Mouse (Mus musculus): ENCODE measurements at regions not wholly inside any gene's neighbourhood (a gene's known extent, or its start where the extent isn't known, plus 50 kb on each side); places are given as distances from the start of the nearest gene placed in this dataset.
A peak's percentile ranks its signal among the peaks of the same experiment; 100 is the strongest.

DNA sequence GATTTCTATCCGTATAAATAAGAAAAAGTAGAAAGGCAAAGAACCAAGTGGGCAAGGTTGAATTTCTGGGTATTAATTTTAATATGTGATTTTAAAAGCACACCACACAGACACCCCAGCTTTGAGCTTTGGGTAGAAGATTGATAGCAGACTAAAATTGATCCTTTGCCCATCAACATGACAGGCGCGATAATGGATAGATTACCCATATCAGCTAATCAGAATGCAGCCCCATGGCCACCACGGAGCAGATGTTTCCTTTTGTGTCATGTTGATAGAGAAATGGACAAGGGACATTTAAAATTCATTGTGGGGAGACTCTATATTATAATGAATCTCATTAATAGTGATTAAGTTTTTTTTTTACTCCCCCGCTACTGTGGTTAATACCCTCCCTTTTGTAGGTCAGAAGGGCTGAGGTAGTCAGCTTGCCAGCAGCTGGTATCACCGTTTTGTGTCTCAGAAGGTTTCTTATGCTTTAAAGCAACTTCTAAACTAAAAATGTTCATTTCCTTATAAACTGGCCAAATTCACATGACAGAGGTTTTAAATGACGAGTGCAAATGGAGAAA is 296.1 kb downstream of the Irs2 start:
- Histone ChIP-seq H3K4me3 (replicated peaks; ENCODE audit: low read length) (no peak overlapping the region), H3K36me3 (ENCODE audit: control insufficient read depth, insufficient read depth) (no peaks in the 10 kb centered on the region), H3K27me3 (replicated peaks; ENCODE audit: control insufficient read depth, insufficient read depth, low read length) (no peaks in the 10 kb centered on the region), H3K9me3 (ENCODE audit: control insufficient read depth, low read length) (no peaks in the 10 kb centered on the region), H3K27ac (ENCODE audit: low read length) (no peak overlapping the region), H3K9ac (replicated peaks; ENCODE audit: low read depth, low read length) (no peak overlapping the region), H3K4me2 (ENCODE audit: low read length) (no peak overlapping the region), H3K4me1 (replicated peaks; ENCODE audit: control insufficient read depth, insufficient read depth, low read length) (no peaks in the 10 kb centered on the region; the same call in 1 of the 2 replicates)
- WGBS: 62% methylated on average over 7 of the region's 7 CpGs
- ATAC-seq: no peak

DNA sequence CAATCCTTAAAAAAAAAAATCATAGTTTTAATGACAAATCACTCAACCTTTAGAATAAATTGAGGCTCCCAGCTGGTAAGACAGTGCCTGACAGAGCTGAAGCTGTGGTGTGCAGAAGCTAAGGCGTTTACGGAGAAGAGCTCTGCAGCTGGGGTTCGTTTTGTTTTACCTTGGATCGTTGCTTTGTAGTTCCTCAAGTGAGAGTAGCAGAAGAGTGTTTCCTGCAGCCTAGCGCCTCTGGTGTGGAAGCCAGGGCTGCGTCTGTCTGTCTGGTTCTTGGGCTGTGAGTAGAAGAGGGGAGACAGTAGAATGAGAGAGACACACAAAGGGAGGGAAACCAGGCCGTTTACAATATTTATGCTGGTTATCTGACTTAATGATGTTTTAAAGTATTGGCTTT is 296.8 kb downstream of the Irs2 start:
- no peak overlapping the region for H3K9ac ChIP-seq (replicated peaks; ENCODE audit: low read depth, low read length)
- no peak overlapping the region for H3K4me2 ChIP-seq (ENCODE audit: low read length)
- no peaks in the 10 kb centered on the region for H3K9me3 ChIP-seq (ENCODE audit: control insufficient read depth, low read length)
- no peak overlapping the region for H3K27ac ChIP-seq (ENCODE audit: low read length)
- no peak for ATAC-seq
- WGBS: 69% methylated on average over 7 of the region's 7 CpGs
- H3K4me3 ChIP-seq (replicated peaks; ENCODE audit: low read length): no peak overlapping the region
- no peaks in the 10 kb centered on the region; the same call in 1 of the 2 replicates for H3K4me1 ChIP-seq (replicated peaks; ENCODE audit: control insufficient read depth, insufficient read depth, low read length)
- no peaks in the 10 kb centered on the region for H3K27me3 ChIP-seq (replicated peaks; ENCODE audit: control insufficient read depth, insufficient read depth, low read length)
- no peaks in the 10 kb centered on the region for H3K36me3 ChIP-seq (ENCODE audit: control insufficient read depth, insufficient read depth)

DNA sequence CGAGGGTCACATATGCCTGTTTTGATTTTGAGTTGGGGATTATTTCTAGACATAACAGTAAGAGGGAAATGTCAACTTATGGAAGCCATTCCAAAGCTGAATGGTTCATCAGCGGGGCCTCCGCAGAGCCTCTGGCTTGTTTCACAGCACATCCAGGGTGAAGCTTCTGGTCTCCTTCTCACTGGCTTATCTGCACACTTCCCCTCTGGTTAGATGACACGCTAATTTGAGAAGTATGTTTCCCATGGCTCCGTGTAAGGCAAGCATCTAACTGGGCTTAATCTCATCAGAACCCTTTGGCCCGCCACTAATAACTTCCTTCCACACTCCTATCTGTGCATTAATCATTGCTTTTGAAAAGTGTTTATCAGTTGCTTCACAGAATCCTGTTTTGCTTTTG is 299.7 kb downstream of the Irs2 start:
- ATAC-seq: no peak
- Histone ChIP-seq H3K4me2 (ENCODE audit: low read length) (no peak overlapping the region), H3K9me3 (ENCODE audit: control insufficient read depth, low read length) (no peaks in the 10 kb centered on the region), H3K27ac (ENCODE audit: low read length) (no peak overlapping the region), H3K4me3 (replicated peaks; ENCODE audit: low read length) (no peak overlapping the region), H3K27me3 (replicated peaks; ENCODE audit: control insufficient read depth, insufficient read depth, low read length) (no peaks in the 10 kb centered on the region), H3K9ac (replicated peaks; ENCODE audit: low read depth, low read length) (no peak overlapping the region), H3K36me3 (ENCODE audit: control insufficient read depth, insufficient read depth) (no peaks in the 10 kb centered on the region), H3K4me1 (replicated peaks; ENCODE audit: control insufficient read depth, insufficient read depth, low read length) (no peaks in the 10 kb centered on the region; the same call in 1 of the 2 replicates)
- 91% methylated on average over 6 of the region's 6 CpGs for whole genome bisulfite sequencing

DNA sequence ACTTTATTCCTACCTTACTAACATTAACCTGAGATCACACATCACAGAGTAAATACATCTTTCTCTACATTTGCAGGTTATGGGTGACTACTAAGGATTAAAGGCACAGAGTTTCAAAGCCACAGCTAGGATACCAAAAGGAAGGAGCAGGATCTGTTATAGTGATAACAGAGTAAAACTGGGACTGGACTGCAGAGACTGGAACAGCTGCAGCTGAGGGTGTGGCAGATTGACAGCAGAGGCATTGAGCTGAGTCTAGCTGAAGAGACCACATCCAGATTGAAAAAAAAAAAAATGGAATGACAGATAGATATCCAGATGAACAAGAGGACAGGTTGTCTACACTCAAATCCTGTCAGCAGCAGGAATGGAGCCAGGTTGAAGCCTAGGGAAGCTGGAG is 301.1 kb downstream of the Irs2 start:
- no peak for ATAC-seq
- Histone ChIP-seq H3K9me3 (ENCODE audit: control insufficient read depth, low read length) (no peaks in the 10 kb centered on the region), H3K9ac (replicated peaks; ENCODE audit: low read depth, low read length) (no peak overlapping the region), H3K27me3 (replicated peaks; ENCODE audit: control insufficient read depth, insufficient read depth, low read length) (no peaks in the 10 kb centered on the region), H3K4me2 (ENCODE audit: low read length) (no peak overlapping the region), H3K4me3 (replicated peaks; ENCODE audit: low read length) (no peak overlapping the region), H3K36me3 (ENCODE audit: control insufficient read depth, insufficient read depth) (no peaks in the 10 kb centered on the region), H3K27ac (ENCODE audit: low read length) (no peak overlapping the region), H3K4me1 (replicated peaks; ENCODE audit: control insufficient read depth, insufficient read depth, low read length) (peaks cover 8% of the 10 kb centered on the region)

DNA sequence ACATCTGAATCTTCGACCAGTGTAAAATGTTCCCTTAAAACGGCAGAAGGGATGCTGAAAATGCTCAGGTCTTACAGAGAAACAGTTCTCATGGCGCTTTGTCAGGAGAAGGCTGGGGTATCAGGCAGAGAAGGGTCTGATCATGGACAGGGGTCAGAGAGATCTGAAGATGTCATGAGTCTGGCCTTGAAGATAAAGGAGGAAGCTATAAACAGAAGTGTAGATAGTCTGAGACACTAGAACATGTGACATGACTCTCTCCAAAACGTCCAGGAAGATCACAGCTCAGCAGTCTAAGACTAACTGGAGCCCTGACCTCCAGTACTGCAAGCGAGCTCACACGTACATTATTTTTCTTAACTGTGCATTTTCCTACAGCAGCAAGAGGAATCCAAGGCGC is 302.3 kb downstream of the Irs2 start:
- no peaks in the 10 kb centered on the region for H3K9me3 ChIP-seq (ENCODE audit: control insufficient read depth, low read length)
- no peaks in the 10 kb centered on the region for H3K36me3 ChIP-seq (ENCODE audit: control insufficient read depth, insufficient read depth)
- no peaks in the 10 kb centered on the region for H3K27me3 ChIP-seq (replicated peaks; ENCODE audit: control insufficient read depth, insufficient read depth, low read length)
- 78% methylated on average over 7 of the region's 7 CpGs for WGBS
- no peak overlapping the region for H3K4me3 ChIP-seq (replicated peaks; ENCODE audit: low read length)
- no peak overlapping the region for H3K4me2 ChIP-seq (ENCODE audit: low read length)
- H3K4me1 ChIP-seq (replicated peaks; ENCODE audit: control insufficient read depth, insufficient read depth, low read length): peaks cover 14% of the 10 kb centered on the region
- H3K9ac ChIP-seq (replicated peaks; ENCODE audit: low read depth, low read length): no peak overlapping the region
- H3K27ac ChIP-seq (ENCODE audit: low read length): no peak overlapping the region
- ATAC-seq: no peak

DNA sequence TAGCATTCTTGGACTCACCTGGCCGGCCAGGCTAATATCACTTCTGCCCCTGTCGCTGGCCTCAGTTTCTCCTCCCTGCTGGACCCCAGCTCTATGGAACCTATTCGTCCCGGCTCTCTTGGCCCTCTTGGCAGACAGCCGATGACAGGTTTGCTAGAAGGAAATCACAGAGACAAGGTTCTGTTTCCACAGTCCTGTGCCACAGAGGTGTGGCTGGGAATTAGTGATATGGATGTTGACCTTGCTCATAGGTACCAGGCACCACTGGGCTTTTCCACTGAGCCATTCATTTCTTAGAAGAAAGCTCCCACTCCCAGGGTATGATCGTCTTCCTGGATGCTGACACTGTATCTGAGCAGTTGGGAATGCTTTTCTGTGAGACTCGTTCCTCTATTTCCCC is 305.5 kb downstream of the Irs2 start:
- Histone ChIP-seq H3K4me1 (replicated peaks; ENCODE audit: control insufficient read depth, insufficient read depth, low read length) (peaks cover 14% of the 10 kb centered on the region), H3K4me2 (ENCODE audit: low read length) (no peak overlapping the region), H3K27ac (ENCODE audit: low read length) (no peak overlapping the region), H3K9ac (replicated peaks; ENCODE audit: low read depth, low read length) (no peak overlapping the region), H3K27me3 (replicated peaks; ENCODE audit: control insufficient read depth, insufficient read depth, low read length) (no peaks in the 10 kb centered on the region), H3K4me3 (replicated peaks; ENCODE audit: low read length) (no peak overlapping the region), H3K36me3 (ENCODE audit: control insufficient read depth, insufficient read depth) (no peaks in the 10 kb centered on the region), H3K9me3 (ENCODE audit: control insufficient read depth, low read length) (no peaks in the 10 kb centered on the region)
- WGBS: 86% methylated on average over 7 of the region's 7 CpGs
- ATAC-seq: no peak

DNA sequence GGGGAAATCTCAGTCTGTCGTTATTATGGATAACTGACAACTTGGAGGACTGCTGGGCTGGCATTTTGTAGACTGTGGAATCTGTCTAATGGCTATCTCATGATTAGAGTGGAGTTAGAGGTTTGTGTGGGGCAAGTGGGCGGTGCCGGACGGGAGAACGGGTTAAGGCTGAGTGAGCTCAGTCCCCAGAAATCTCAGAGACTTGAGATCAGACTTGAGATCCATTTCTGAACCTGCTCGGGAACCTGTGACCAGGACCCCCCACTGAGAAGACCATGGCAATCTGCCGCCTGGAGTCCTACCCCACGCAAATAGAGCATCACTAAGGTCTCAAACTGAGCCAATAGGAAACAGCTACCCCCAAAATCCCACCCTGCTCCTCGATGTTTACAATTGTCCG is 306.0 kb downstream of the Irs2 start:
- peaks cover 14% of the 10 kb centered on the region for H3K4me1 ChIP-seq (replicated peaks; ENCODE audit: control insufficient read depth, insufficient read depth, low read length)
- no peak overlapping the region; the same call in 1 of the 2 replicates for H3K27ac ChIP-seq (ENCODE audit: low read length)
- 26% methylated on average over 10 of the region's 10 CpGs for WGBS
- H3K4me3 ChIP-seq (replicated peaks; ENCODE audit: low read length): no peak overlapping the region
- ATAC-seq: peak; percentile 45
- H3K9ac ChIP-seq (replicated peaks; ENCODE audit: low read depth, low read length): no peak overlapping the region
- H3K36me3 ChIP-seq (ENCODE audit: control insufficient read depth, insufficient read depth): no peaks in the 10 kb centered on the region
- H3K27me3 ChIP-seq (replicated peaks; ENCODE audit: control insufficient read depth, insufficient read depth, low read length): no peaks in the 10 kb centered on the region
- H3K9me3 ChIP-seq (ENCODE audit: control insufficient read depth, low read length): no peaks in the 10 kb centered on the region
- H3K4me2 ChIP-seq (ENCODE audit: low read length): peak overlapping the region; percentile 20

DNA sequence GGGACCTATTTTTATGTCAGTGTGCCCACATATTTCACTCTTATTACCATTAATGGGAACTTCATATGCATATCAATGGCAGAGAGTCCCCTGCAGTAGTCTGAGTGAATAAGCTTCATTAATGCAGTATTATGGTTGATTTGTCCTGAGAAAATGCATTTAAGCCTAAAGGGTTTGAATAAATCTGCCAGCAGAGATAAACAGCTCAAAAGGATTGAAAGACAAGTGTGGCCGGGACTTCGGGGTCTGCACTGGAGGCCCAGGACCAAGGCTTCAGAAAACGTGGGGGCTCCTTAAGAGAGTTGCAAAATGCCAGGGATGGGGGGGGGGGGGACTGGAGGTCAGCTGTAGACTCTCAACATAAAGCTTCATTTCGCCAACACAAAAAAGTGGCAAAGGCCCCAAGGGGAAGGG is 306.6 kb downstream of the Irs2 start:
- WGBS: 4% methylated on average over 4 of the region's 4 CpGs
- Histone ChIP-seq H3K9me3 (ENCODE audit: control insufficient read depth, low read length) (no peaks in the 10 kb centered on the region), H3K4me1 (replicated peaks; ENCODE audit: control insufficient read depth, insufficient read depth, low read length) (peaks cover 14% of the 10 kb centered on the region), H3K27me3 (replicated peaks; ENCODE audit: control insufficient read depth, insufficient read depth, low read length) (no peaks in the 10 kb centered on the region), H3K27ac (ENCODE audit: low read length) (no peak overlapping the region), H3K36me3 (ENCODE audit: control insufficient read depth, insufficient read depth) (no peaks in the 10 kb centered on the region), H3K4me2 (ENCODE audit: low read length) (no peak overlapping the region), H3K9ac (replicated peaks; ENCODE audit: low read depth, low read length) (no peak overlapping the region), H3K4me3 (replicated peaks; ENCODE audit: low read length) (no peak overlapping the region)
- peak; percentile 58 for ATAC-seq

DNA sequence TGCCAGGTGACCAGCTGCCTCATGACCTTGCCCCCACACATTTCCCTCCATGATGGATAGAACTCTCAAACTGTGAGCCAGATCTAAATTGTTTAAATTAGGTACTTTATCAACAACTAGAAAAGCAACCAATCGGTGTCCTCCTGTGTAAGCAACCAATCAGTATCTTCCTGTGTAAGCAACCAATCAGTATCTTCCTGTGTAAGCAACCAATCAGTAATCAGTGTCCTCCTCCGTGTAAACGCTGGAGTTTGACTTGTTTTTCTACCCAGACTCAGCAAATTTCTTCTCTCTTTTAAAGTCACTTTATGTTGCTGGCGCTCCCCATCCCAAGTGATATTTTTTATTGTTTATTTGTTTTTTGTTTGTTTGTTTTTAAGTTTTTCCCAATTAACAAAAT is 307.0 kb downstream of the Irs2 start:
- Histone ChIP-seq H3K27ac (ENCODE audit: low read length) (no peak overlapping the region), H3K4me2 (ENCODE audit: low read length) (no peak overlapping the region), H3K36me3 (ENCODE audit: control insufficient read depth, insufficient read depth) (no peaks in the 10 kb centered on the region), H3K4me1 (replicated peaks; ENCODE audit: control insufficient read depth, insufficient read depth, low read length) (peaks cover 14% of the 10 kb centered on the region), H3K4me3 (replicated peaks; ENCODE audit: low read length) (no peak overlapping the region), H3K27me3 (replicated peaks; ENCODE audit: control insufficient read depth, insufficient read depth, low read length) (no peaks in the 10 kb centered on the region), H3K9ac (replicated peaks; ENCODE audit: low read depth, low read length) (no peak overlapping the region), H3K9me3 (ENCODE audit: control insufficient read depth, low read length) (no peaks in the 10 kb centered on the region)
- WGBS: 44% methylated on average over 4 of the region's 4 CpGs
- ATAC-seq: peak; percentile 47; the same call in 1 of the 2 replicates

DNA sequence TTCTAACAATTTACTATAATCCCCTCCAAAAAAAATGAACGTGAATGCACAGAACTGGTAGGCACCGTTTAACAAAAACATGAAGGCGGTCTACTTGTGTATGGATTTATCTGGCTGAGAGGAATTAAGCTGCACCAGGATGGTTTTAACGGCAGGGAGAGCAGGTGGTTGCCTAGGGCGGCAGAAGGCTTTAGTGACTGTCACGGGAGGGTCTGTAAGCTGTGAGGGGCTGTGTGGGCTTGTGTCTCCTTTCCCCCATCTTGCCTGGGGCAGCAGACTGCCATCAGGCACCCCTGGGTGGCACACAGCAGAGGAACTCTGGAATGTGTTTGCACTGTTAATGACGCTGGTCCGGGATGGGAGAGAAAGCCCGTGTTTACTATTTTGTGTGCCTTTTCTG is 308.6 kb downstream of the Irs2 start:
- no peaks in the 10 kb centered on the region for H3K36me3 ChIP-seq (ENCODE audit: control insufficient read depth, insufficient read depth)
- H3K27me3 ChIP-seq (replicated peaks; ENCODE audit: control insufficient read depth, insufficient read depth, low read length): no peaks in the 10 kb centered on the region
- no peaks in the 10 kb centered on the region for H3K9me3 ChIP-seq (ENCODE audit: control insufficient read depth, low read length)
- no peak overlapping the region for H3K4me2 ChIP-seq (ENCODE audit: low read length)
- H3K4me1 ChIP-seq (replicated peaks; ENCODE audit: control insufficient read depth, insufficient read depth, low read length): peaks cover 14% of the 10 kb centered on the region
- 40% methylated on average over 9 of the region's 9 CpGs for WGBS
- no peak overlapping the region for H3K4me3 ChIP-seq (replicated peaks; ENCODE audit: low read length)
- H3K27ac ChIP-seq (ENCODE audit: low read length): no peak overlapping the region
- no peak overlapping the region for H3K9ac ChIP-seq (replicated peaks; ENCODE audit: low read depth, low read length)
- peak; percentile 47; the same call in 1 of the 2 replicates for ATAC-seq
